Mouse (Mus musculus): ENCODE results near the gene Syf2. TPM values are rescaled to one million over a fixed set of nuclear protein-coding genes. Genes with fewer than 3 reads are reported as not detected.
"Not testable (repeated sequence)": the region's sequence is repeated elsewhere in the genome, so short reads cannot be mapped to it uniquely, and the experiment has no call there.

Gene Syf2
- total RNA-seq (2021): 10 to 100 TPM; 43.3 to 43.9 TPM
- long read RNA-seq, experiment 1, transcript Syf2-201 (7 exons, 1,369 nt): major isoform, 38 of 40 reads
- long read RNA-seq, experiment 1, partial matches to known transcripts: 1 of 40 reads
- long read RNA-seq, experiment 1, other reads (novel, unspliced or antisense): 1 of 40 reads
- long read RNA-seq, experiment 2, transcript Syf2-201 (7 exons, 1,369 nt): major isoform, 33 of 40 reads
- long read RNA-seq, experiment 2, partial matches to known transcripts: 5 of 40 reads
- long read RNA-seq, experiment 2, other reads (novel, unspliced or antisense): 2 of 40 reads

GRCm38 (mm10) chr4:134930684-134931481 lies at the start of gene Syf2:
Gene Syf2, plus strand, starts transcription at chr4:134930898.
- DNase-seq (ENCODE audit: low spot score): peak; percentile 96

- DNase-seq (ENCODE audit: low spot score): peak; percentile 31
These were observed 47.4 kb upstream of the Syf2 start for GRCm38 (mm10) chr4:134883266-134883665.

DNA sequence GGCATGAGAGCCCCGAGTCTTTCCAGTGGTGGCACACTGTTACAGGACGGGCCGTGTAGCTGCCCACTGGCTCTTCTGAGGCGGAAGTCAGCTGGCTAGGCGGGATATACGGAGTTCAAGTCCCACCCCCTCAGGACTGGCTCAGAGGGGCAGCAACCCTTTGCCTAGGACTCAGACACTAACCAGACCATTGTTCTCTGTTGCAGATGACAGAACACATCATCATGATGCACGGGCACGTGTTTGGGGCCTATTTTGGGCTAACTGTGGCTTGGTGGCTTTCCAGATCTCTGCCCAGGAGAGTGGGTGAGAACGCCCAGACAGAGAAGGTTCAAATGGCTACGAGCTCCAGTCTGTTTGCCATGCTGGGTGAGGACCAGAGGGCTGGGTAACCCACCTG lies 46.9 kb upstream of the Syf2 start:
- DNase-seq (ENCODE audit: low spot score): no peak

DNA sequence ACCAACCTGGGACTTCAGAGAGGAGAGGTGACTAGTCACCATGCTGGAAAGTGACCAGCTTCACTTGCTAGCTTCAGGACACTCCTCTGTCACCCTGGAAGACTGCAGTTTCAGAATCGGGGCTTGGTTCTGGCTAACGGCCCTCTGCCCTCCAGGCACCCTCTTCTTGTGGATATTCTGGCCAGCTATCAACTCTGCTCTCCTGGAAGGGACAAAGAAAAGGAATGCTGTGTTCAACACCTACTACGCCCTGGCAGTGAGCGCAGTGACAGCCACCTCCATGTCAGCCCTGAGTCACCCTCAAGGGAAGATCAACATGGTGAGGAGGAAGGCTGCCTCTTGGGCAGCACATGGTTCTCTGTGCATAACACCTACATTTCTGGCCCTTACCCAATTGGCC lies 46.3 kb upstream of the Syf2 start:
- DNase-seq (ENCODE audit: low spot score): no peak

DNA sequence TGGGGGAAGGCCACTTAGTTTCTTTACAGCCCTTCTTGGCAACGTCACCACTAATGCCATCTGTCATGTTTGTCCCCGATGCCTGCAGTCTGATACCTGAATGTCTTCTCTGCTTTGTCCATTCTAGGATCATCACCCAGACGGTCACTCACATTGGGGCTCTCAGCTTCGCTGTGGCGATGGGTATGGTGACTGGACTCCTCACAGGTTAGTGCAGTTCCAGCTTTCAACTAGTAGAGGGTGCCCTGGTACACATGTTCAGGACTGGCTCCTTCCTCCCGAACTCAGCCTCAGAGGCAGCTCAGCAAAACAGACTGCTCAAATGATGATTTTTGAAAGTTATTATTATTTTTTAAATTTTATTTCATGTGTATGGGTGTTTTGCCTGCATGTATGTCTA lies 38.6 kb upstream of the Syf2 start:
- DNase-seq (ENCODE audit: low spot score): peak; percentile 65

DNA sequence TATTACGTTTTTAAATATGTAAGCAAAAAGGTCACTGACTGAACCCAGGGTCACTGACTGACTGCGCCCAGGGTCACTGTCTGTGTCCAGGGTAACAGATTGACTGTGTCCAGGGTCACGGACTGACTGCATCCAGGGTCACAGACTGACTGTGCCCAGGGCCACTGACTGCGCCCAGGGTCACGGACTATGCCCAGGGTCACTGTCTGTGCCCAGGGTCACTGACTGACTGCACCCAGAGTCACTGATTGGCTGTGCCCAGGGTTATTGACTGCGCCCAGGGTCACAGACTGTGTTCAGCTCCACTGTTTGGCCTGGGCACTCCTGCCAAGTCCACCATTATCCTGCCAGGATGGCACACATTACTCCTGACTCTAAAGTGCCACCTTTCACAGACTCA lies 33.4 kb upstream of the Syf2 start:
- DNase-seq (ENCODE audit: low spot score): no peak

DNA sequence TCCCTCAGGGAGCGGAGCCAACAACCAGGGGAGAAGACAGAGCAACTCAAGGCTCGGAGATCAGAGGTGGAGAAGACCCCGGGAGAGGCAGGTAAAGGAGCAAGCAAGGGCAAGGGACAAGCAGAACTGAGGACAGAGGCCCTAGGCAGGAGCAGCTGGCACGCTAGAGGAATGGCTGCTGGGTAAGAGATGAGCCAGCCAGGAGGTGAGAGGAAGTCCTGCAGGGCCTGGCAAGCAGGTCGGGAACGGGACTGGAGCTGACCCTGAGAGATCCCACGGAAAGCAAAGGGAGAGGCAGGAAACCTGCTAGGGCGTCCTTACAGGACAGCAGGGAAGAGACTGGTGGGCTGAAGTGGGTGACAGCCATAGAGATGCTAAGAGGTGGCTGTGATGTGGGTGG lies 29.6 kb upstream of the Syf2 start:
- no peak for DNase-seq (ENCODE audit: low spot score)

DNA sequence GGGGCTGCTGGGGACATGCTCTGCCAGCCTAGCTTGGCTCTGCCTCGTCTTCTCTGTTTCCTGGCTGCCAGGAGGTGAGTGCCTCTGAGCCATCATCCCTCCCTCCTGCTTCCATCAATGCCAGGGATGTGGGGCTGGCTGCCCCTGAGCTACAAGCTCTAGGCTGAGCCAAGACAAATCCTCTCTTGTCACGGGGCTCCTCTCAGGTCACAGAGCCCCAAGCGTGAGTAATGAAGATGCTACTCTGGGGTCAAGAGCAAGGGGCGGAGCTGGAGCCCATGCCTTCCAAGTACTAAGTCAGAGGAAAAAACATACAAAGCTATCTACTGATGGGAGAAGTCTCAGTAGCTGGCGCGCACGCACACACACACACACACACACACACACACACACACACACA lies 27.7 kb upstream of the Syf2 start:
- DNase-seq (ENCODE audit: low spot score): no peak

DNA sequence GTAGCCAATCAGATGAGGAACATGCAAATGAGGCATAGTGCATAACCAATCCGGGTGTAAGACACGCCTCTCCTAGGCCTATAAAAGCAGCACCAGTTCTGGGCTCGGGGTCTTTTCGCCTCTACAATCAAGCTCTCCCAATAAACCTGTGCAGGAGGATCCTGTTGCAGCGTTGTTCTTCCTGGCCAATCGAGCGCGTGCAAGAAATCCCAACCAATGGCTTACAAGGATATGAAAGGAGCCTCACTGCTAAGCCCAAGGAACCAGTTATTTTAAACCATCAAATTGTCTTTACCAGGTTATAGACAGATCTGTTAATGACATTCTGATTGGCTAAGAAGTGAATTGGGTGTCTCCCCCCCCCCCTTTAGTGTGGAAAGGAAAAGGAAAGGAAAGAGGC lies 19.3 kb upstream of the Syf2 start:
- DNase-seq (ENCODE audit: low spot score): not testable (repeated sequence)

- peak; percentile 71 for DNase-seq (ENCODE audit: low spot score)
These were observed 17.3 kb upstream of the Syf2 start for GRCm38 (mm10) chr4:134913413-134913812.

DNA sequence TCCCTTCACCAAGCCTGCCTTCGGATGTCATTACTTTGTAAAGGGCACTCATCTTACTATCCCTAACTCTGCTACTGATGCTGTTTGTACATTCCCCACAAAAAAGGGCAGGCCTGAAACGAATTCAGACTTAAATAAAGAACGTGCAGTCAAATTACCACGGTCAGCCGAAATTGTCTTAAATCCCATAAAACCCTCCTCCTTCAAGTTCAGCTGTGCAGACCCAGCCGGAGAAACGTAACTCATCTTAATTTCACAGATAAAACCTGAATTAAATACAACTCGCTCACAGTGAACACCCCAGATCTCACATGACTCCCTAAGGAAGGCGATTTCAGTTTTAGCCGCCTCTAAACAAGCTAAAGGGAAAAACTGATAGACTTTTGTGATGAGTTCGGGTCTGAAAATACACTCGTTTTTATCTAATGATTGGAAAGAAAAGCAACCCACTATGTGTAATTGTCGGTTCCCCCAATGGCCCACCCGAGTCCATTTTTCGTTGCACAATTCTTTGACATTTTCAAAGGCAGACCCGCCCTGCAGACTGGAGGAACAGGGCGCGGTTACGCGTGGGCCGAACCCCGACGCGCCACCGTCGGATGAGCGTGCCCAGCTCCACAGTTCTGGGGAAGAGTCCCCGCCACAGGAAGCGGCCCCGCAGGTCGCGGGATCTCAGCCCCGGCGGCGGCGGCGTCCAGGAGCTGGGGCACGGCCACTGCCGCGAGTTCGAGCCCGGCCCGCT lies 16.4 kb upstream of the Syf2 start:
- DNase-seq (ENCODE audit: low spot score): no peak

- DNase-seq (ENCODE audit: low spot score): peak; percentile 94
These were observed 15.9 kb upstream of the Syf2 start, which contains the start of gene Tmem50a for GRCm38 (mm10) chr4:134914864-134915209. Gene Tmem50a, minus strand, starts transcription at chr4:134915024.

DNA sequence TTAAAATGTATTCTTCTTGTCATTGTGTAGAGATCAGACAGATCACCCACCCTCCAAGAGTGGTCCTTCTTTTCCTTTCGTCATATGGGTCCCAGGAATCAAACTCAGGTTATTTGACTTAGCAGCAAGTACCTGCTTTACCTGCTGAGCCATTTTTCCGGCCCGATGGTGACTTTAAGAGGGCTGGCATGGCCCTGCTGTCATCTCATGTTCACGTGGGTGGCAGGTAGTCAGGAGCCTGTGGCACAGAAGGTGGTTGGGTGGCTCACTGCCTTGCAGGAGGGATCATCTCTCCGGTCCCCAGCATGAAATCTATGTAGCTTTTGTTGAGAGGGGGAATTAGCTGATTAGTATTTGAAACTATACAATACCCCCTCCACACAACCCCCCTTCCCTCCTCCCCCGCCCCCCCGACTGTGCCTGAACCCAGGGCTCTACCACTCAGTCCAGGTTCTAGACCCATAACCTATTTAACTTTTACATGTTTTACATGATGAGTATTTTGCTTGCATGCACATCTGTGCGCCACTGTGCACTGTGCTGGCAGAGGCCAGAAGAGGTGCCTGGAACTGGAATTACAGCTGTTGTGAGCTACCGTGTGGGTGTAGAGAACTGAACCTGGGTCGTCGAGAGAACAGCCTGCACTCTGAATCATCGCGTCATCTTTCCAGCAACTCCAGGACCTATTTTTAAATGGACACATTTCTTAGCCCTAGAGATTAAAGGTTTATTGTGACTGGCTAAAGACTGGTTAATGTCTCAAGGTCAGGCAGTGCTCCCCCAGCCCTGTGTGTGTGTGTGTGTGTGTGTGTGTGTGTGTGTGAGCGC lies 15.3 kb upstream of the Syf2 start:
- peak; percentile 38 for DNase-seq (ENCODE audit: low spot score)

- DNase-seq (ENCODE audit: low spot score): no peak
These were observed 13.5 kb upstream of the Syf2 start for GRCm38 (mm10) chr4:134917194-134917593.

DNA sequence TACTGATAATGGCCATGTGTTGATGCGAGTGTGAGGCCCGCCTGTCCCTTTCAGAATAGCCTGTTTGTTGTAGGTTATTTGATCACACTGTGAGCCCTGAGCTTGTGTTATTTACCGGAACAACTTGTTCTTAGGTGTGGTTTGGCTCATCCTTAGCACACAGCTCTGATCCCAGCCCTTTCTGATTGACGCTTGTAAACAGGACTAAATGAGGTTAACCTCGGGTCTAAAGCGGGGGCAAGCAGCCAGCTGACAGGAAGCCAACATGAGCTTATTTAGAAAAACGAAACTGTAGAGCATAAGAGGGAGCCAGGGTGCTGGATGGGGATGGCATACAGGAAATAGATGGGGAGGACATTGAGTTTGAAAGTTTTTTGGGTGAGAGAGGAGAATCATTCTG lies 12.3 kb upstream of the Syf2 start:
- peak; percentile 86 for DNase-seq (ENCODE audit: low spot score)

DNA sequence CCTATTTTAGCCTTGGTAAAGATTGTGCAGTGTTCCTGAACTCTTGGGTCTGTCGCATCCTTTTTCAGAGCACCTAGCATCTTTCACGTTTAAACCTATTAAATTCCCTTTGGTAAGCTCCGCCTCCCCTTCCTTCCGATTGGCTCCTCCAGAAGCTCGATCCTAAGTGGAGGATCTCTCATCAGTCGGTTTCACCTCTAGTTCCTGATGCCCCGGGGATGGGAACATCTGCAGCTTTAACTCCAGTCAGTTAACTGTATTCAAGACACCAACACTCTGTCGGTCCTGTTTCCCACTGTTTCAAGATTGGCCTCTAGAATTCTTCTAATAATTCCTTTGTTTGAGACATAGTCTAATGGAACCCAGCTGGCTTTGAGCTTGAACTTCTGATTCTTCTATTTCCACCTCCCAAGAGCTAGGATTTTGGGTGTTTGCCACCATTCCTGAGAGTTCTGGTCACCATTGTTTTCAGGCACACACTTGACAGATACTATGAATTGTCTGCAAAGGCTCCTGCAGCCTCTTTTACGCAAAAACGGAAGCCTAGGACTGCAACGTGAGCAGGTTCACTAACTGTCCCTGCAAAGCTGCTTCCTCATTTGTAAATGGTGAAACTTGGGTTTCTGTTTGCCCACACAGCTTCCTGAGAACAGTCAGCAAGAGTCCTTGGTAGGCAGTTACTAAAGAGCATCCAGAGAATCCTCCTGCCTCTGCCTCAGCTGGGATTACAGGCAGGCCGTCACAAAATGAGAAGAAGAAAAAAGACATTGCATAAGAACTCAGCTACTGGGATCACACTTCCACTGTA lies 10.8 kb upstream of the Syf2 start:
- no peak for DNase-seq (ENCODE audit: low spot score)

- DNase-seq (ENCODE audit: low spot score): no peak
These were observed 10.1 kb upstream of the Syf2 start for GRCm38 (mm10) chr4:134920631-134921030.

GRCm38 (mm10) chr4:134921703-134922102 lies 9.0 kb upstream of the Syf2 start:
- no peak for DNase-seq (ENCODE audit: low spot score)

GRCm38 (mm10) chr4:134922111-134922924 lies 8.4 kb upstream of the Syf2 start:
- no peak for DNase-seq (ENCODE audit: low spot score)

- DNase-seq (ENCODE audit: low spot score): peak; percentile 83
These were observed 7.8 kb upstream of the Syf2 start for GRCm38 (mm10) chr4:134922925-134923244.
